Mouse (Mus musculus) stomach, postnatal 0 days (tissue): ENCODE data around the gene Erc2.

ENCODE experiments used
- CTCF ChIP-seq: IDR thresholded peaks from 2 replicates; pipeline ENCODE4 v1.5.1; 2016; ENCODE audit warnings: antibody characterized with exemption, low read depth, mild to moderate bottlenecking, moderate library complexity
- EP300 ChIP-seq: optimal IDR thresholded peaks from 2 replicates; pipeline ENCODE3; 2016; ENCODE audit warnings: antibody characterized with exemption

DNA sequence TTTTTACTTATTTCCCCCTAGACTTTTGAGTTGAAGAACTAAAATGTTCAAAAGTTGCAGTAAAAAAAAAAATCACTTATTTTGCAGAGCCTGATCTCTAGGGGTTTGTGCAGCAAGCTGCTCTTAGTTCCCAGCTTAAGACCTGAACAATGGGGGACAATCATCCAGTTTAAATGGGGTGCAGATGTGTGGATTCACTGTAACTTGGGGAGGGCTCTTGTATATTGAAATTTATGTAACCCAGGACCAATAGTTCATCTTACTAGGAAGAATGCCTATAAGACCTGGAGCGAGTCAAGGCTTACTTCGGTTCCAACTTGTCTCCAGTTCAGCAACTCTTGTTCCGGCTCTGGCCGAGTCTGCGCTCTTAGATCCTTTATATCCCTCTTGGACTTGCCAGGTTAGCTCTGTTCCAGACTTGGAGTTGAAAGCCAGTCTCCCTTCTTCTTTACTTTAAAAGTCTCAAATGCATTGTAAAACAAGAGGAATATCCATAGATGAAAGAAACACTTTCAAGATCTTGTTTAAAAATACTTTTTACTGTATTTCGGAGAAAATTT is 136.9 kb downstream of the Erc2 start:
- TF ChIP-seq CTCF: no peak
- TF ChIP-seq EP300: no peak
